Mouse (Mus musculus) forebrain, embryonic 12.5 days (tissue): ENCODE data around the gene Tbca. TPM values are rescaled to one million over a fixed set of nuclear protein-coding genes. Genes with fewer than 3 reads are reported as not detected.

Experiments used
- ATAC-seq: fragments of 200-750 bp; cut with Nextera tagmentation; 2 replicates; pipeline ENCODE4 v1.8.0; 2017; ENCODE audit warnings: moderate TSS enrichment; ENCODE audit not compliant: low FRiP score
- H3K27ac ChIP-seq: fragments of 300-500 bp; sonication (generic); 2 replicates; pipeline ENCODE4 v1.5.1; 2016; ENCODE audit warnings: mild to moderate bottlenecking
- H3K27me3 ChIP-seq: fragments of 300-500 bp; sonication (generic); 2 replicates; pipeline ENCODE4 v1.6.1; 2016; ENCODE audit warnings: mild to moderate bottlenecking
- H3K36me3 ChIP-seq: fragments of 300-500 bp; sonication (generic); replicated peaks from 2 replicates; pipeline ENCODE4 v1.6.1; 2016; ENCODE audit warnings: mild to moderate bottlenecking
- H3K4me1 ChIP-seq: fragments of 300-500 bp; sonication (generic); 2 replicates; pipeline ENCODE4 v1.6.1; 2016
- H3K4me2 ChIP-seq: fragments of 300-500 bp; sonication (generic); 2 replicates; pipeline ENCODE4 v1.6.1; 2016; ENCODE audit warnings: mild to moderate bottlenecking, moderate library complexity
- H3K4me3 ChIP-seq: fragments of 300-500 bp; sonication (generic); replicated peaks from 2 replicates; pipeline ENCODE4 v1.5.1; 2016; ENCODE audit warnings: mild to moderate bottlenecking
- H3K9ac ChIP-seq: fragments of 300-500 bp; sonication (generic); 2 replicates; pipeline ENCODE4 v1.6.1; 2016; ENCODE audit warnings: mild to moderate bottlenecking
- H3K9me3 ChIP-seq: fragments of 300-500 bp; sonication (generic); 2 replicates; pipeline ENCODE4 v1.6.1; 2016
- WGBS: fragments of 180-500 bp; shearing (Covaris S2); methylation state at CpG from one replicate; pipeline ENCODE4 v1.1.7; 2016; 5-methylcytosine and 5-hydroxymethylcytosine counted together
- polyA plus RNA-seq: library from polyadenylated mRNA; unstranded; fragments of >200 nt; fragmentation: Nextera tagmentation; extraction: Ambion mirVana; gene quantifications from 2 replicates; pipeline ENCODE4 v1.2.1, GENCODE M21; 2016

Tbca gene
- polyA plus RNA-seq, 1 experiment from 2014 or later, result 249 TPM

- Histone ChIP-seq H3K4me3 (no peak overlapping the region), H3K27ac (no peak overlapping the region), H3K36me3 (no peaks in the 10 kb centered on the region), H3K4me1 (peaks cover 12% of the 10 kb centered on the region), H3K4me2 (no peak overlapping the region), H3K9me3 (no peaks in the 10 kb centered on the region), H3K27me3 (no peaks in the 10 kb centered on the region), H3K9ac (no peak overlapping the region)
- no peak for ATAC-seq
- 77% methylated on average over 3 of the region's 3 CpGs for WGBS
Measured at GRCm38 (mm10) chr13:94813770-94814169, 25.1 kb downstream of the Tbca start.

- no peak overlapping the region for H3K4me3 ChIP-seq
- peaks cover 18% of the 10 kb centered on the region for H3K4me1 ChIP-seq
- no peak for ATAC-seq
- WGBS, result 24% methylated on average over 3 of the region's 3 CpGs
- no peak overlapping the region for H3K9ac ChIP-seq
- H3K27ac ChIP-seq, result no peak overlapping the region
- no peaks in the 10 kb centered on the region for H3K36me3 ChIP-seq
- H3K27me3 ChIP-seq, result no peaks in the 10 kb centered on the region
- no peaks in the 10 kb centered on the region for H3K9me3 ChIP-seq
- no peak overlapping the region for H3K4me2 ChIP-seq
Measured at GRCm38 (mm10) chr13:94820516-94820915, 31.8 kb downstream of the Tbca start.

- Histone ChIP-seq H3K27me3 (no peaks in the 10 kb centered on the region), H3K4me2 (no peak overlapping the region), H3K27ac (no peak overlapping the region), H3K9ac (no peak overlapping the region), H3K36me3 (no peaks in the 10 kb centered on the region), H3K4me3 (no peak overlapping the region), H3K4me1 (peaks cover 18% of the 10 kb centered on the region), H3K9me3 (no peaks in the 10 kb centered on the region)
- ATAC-seq, result no peak
- 61% methylated on average over 2 of the region's 2 CpGs for WGBS
Measured at GRCm38 (mm10) chr13:94820956-94821355, 32.2 kb downstream of the Tbca start.

- Histone ChIP-seq H3K27me3 (no peaks in the 10 kb centered on the region), H3K9ac (no peak overlapping the region), H3K4me2 (no peak overlapping the region), H3K4me3 (no peak overlapping the region), H3K27ac (no peak overlapping the region), H3K9me3 (no peaks in the 10 kb centered on the region), H3K36me3 (no peaks in the 10 kb centered on the region), H3K4me1 (peaks cover 10% of the 10 kb centered on the region; the same call in 1 of the 2 replicates)
- 96% methylated on average over 5 of the region's 5 CpGs for WGBS
- no peak for ATAC-seq
Measured at GRCm38 (mm10) chr13:94826389-94826788, 37.7 kb downstream of the Tbca start.

DNA sequence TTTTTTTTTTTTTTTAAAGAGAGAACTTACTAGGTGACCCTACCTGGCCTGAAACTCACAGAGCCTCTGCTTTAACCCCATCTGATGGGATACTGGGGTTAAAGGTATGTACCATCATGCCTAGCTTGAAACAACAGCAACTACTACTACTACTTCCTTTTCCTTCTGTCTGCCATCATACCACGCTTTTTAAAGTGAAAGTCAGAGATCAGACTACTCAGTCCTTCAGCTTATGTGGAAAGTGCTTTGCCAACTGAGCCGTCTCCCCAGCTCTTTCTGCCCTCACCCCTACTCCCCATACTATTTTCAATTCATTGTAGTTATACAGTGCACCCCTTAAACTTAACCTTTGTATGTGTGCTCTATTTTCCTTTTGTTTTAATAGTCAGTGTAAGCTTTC, 38.3 kb downstream of the Tbca start:
- no peak for ATAC-seq
- no peaks in the 10 kb centered on the region for H3K9me3 ChIP-seq
- no peak overlapping the region for H3K4me2 ChIP-seq
- WGBS, result 76% methylated on average over 2 of the region's 2 CpGs
- H3K4me3 ChIP-seq, result no peak overlapping the region
- no peak overlapping the region for H3K27ac ChIP-seq
- H3K36me3 ChIP-seq, result no peaks in the 10 kb centered on the region
- no peaks in the 10 kb centered on the region for H3K27me3 ChIP-seq
- H3K4me1 ChIP-seq, result peaks cover 10% of the 10 kb centered on the region; the same call in 1 of the 2 replicates
- H3K9ac ChIP-seq, result no peak overlapping the region

- no peak overlapping the region for H3K27ac ChIP-seq
- 40% methylated on average over 2 of the region's 2 CpGs for WGBS
- no peaks in the 10 kb centered on the region for H3K27me3 ChIP-seq
- peaks cover 10% of the 10 kb centered on the region; the same call in 1 of the 2 replicates for H3K4me1 ChIP-seq
- no peak overlapping the region for H3K4me3 ChIP-seq
- H3K36me3 ChIP-seq, result peaks cover 6% of the 10 kb centered on the region
- no peaks in the 10 kb centered on the region for H3K9me3 ChIP-seq
- H3K9ac ChIP-seq, result no peak overlapping the region
- no peak for ATAC-seq
- no peak overlapping the region for H3K4me2 ChIP-seq
Measured at GRCm38 (mm10) chr13:94827847-94828246, 39.1 kb downstream of the Tbca start.

DNA sequence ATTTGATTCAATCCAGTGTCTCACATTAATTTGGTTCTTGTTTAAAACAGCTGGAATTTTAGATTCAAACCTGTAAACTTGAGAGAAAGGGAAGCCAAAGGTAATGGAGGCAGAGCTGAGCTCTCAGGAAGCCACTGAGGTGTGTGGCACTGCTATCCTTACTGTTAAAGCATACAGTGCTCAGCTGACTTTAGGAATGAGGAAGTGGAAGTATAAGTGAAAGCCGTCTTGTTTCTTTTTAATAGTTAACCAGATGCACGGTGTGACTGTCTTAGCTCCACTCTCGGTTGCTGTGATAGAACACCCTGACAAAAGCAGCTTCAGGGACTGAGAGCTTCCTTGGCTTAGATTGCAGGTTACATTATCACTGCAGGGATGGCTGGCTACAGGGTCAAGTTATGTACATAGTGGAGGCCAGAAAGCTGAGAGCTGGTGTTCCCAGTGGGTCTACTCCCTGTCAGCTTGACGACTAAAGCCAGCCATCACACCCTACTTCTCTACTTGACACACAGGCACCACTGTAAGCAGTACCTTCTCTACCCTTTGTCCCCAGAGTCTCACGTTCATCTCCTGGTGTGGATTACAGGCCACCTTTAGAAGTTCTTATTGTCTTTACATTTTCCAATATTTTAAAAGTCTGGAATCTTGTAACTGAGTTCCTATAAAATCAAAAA, 49.5 kb downstream of the Tbca start:
- ATAC-seq, result no peak
- 77% methylated on average over 5 of the region's 5 CpGs for WGBS

DNA sequence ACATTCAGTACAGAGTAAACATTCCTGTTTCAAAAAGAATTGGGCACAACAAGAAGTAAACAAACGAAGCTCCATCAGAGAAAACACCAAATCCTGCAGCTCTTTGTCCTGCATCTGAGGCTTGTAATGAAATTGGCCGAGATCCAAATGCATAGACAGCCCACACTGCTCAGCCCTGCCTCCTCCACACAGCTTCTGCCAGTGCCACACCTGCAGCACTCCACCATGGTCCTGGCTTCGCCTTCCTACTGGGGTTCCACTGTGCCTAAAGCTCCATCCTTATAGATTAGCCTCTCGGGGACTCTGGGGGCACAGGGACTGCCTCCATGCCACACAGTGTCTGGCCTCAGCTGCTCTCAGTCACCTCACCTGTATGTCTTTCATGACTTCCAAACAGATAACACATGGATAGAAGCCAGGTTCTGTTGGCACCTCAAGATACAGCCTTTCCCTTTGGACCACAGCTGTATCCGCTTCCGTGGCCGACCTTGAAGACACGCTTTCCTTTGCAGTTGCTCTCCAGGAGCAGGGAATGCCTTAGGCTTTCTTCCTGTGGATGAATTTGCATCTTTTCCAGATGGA, 50.1 kb downstream of the Tbca start:
- Histone ChIP-seq H3K9ac (no peak overlapping the region), H3K36me3 (peaks cover 36% of the 10 kb centered on the region), H3K4me2 (no peak overlapping the region), H3K9me3 (no peaks in the 10 kb centered on the region), H3K4me3 (no peak overlapping the region), H3K27ac (no peak overlapping the region), H3K27me3 (no peaks in the 10 kb centered on the region), H3K4me1 (peaks cover 10% of the 10 kb centered on the region)
- WGBS, result 78% methylated on average over 8 of the region's 8 CpGs
- ATAC-seq, result peak; percentile 72; the same call in 1 of the 2 replicates

More for the DNA sequence above, 49.5 kb downstream of the Tbca start:
- Histone ChIP-seq H3K9ac (no peak overlapping the region), H3K36me3 (peaks cover 36% of the 10 kb centered on the region), H3K27ac (0 out of 2 replicates have a peak overlapping the region, but pooled peaks have one; percentile 38), H3K9me3 (no peaks in the 10 kb centered on the region), H3K4me1 (peaks cover 10% of the 10 kb centered on the region), H3K4me2 (no peak overlapping the region), H3K4me3 (no peak overlapping the region), H3K27me3 (no peaks in the 10 kb centered on the region)

GRCm38 (mm10) chr13:94843236-94843635, 54.5 kb downstream of the Tbca start:
- WGBS, result 61% methylated on average over 5 of the region's 5 CpGs
- Histone ChIP-seq H3K4me1 (peaks cover 3% of the 10 kb centered on the region), H3K36me3 (peaks cover 19% of the 10 kb centered on the region), H3K9me3 (no peaks in the 10 kb centered on the region), H3K4me3 (no peak overlapping the region), H3K27ac (no peak overlapping the region), H3K27me3 (no peaks in the 10 kb centered on the region), H3K9ac (no peak overlapping the region), H3K4me2 (no peak overlapping the region)
- no peak for ATAC-seq

DNA sequence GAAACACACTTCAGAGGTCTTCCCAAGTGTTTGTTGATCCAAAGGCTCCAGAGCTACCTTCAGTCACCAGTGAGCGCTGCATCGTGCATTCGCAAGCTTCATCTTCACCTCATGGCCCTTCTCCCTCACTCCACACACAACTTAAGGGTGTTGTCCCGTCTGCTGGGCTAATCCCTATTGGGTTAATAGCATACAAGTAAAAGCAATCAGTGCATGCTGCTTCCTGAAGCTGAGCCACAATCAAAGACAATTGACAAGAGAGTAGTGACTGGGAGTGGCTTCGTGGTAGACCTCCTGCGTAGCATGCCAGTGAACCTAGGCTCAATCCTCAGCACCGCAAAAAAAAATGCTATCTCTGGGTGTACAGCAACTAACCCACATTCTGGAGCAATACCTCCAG, 59.2 kb downstream of the Tbca start:
- no peaks in the 10 kb centered on the region for H3K9me3 ChIP-seq
- H3K27ac ChIP-seq, result no peak overlapping the region
- H3K9ac ChIP-seq, result no peak overlapping the region
- H3K4me2 ChIP-seq, result no peak overlapping the region
- 0 out of 2 replicates have a peak, but pooled peaks cover 7% of the 10 kb centered on the region for H3K36me3 ChIP-seq
- no peak for ATAC-seq
- H3K27me3 ChIP-seq, result 0 out of 2 replicates have a peak, but pooled peaks cover 4% of the 10 kb centered on the region
- 72% methylated on average over 7 of the region's 7 CpGs for WGBS
- H3K4me1 ChIP-seq, result no peaks in the 10 kb centered on the region
- H3K4me3 ChIP-seq, result no peak overlapping the region

- Histone ChIP-seq H3K27me3 (peaks cover 11% of the 10 kb centered on the region), H3K27ac (no peak overlapping the region)
- 82% methylated on average over 13 of the region's 13 CpGs for WGBS
Measured at GRCm38 (mm10) chr13:94849351-94849750, 60.6 kb downstream of the Tbca start.

GRCm38 (mm10) chr13:94858016-94858575, 69.4 kb downstream of the Tbca start:
- Histone ChIP-seq H3K4me1 (0 out of 2 replicates have a peak, but pooled peaks cover 3% of the 10 kb centered on the region), H3K27me3 (peaks cover 72% of the 10 kb centered on the region), H3K4me3 (no peak overlapping the region), H3K9me3 (no peaks in the 10 kb centered on the region), H3K27ac (no peak overlapping the region), H3K9ac (no peak overlapping the region), H3K4me2 (no peak overlapping the region), H3K36me3 (no peaks in the 10 kb centered on the region)
- ATAC-seq, result no peak
- WGBS, result 63% methylated on average over 8 of the region's 8 CpGs

More at GRCm38 (mm10) chr13:94849351-94849750, 60.6 kb downstream of the Tbca start:
- H3K36me3 ChIP-seq, result no peaks in the 10 kb centered on the region
- H3K9me3 ChIP-seq, result no peaks in the 10 kb centered on the region
- no peak overlapping the region for H3K9ac ChIP-seq
- ATAC-seq, result no peak
- H3K4me1 ChIP-seq, result no peaks in the 10 kb centered on the region
- no peak overlapping the region for H3K4me3 ChIP-seq
- H3K4me2 ChIP-seq, result no peak overlapping the region
